Mouse (Mus musculus): ENCODE measurements around the gene Dck.
"Not testable (repeated sequence)": the region's sequence is repeated elsewhere in the genome, so short reads cannot be mapped to it uniquely, and the experiment has no call there.

DNA sequence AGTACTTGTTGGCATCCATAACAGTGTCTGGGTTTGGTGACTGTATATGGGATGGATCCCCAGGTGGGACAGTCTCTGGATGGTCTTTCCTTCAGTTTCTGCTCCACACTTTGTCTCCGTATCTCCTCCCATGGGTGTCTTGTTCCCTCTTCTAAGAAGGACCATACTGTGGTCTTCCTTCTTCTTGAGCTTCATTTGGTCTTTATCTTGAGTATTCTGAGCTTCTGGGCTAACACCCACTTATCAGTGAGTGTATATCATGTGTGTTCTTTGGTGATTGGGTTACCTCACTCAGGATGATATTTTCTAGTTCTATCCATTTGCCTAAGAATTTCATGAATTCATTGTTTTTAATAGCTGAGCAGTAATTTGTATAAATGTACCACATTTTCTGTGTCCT lies 23.7 kb upstream of the Dck start:
- TF ChIP-seq POLR2A, CTCF (IDR thresholded peaks at IDR 0.05; ENCODE audit: insufficient read depth, low read depth, low read length): not testable (repeated sequence)
